Mouse (Mus musculus) kidney, embryonic 16.5 days (tissue): Measurements from ENCODE around the gene Prss45. TPM values are rescaled to one million over a fixed set of nuclear protein-coding genes. Genes with fewer than 3 reads are reported as not detected.
"Not testable (repeated sequence)": the region's sequence is repeated elsewhere in the genome, so short reads cannot be mapped to it uniquely, and the experiment has no call there.

Source experiments
- ATAC-seq: fragments of 200-750 bp; cut with Nextera tagmentation; 2 replicates; pipeline ENCODE4 v1.8.0; 2017; ENCODE audit warnings: moderate TSS enrichment; ENCODE audit not compliant: low FRiP score, low TSS enrichment
- H3K27ac ChIP-seq: fragments of 300-500 bp; sonication (generic); 2 replicates; pipeline ENCODE4 v1.5.1; 2014; ENCODE audit warnings: low read length
- H3K27me3 ChIP-seq: fragments of 300-500 bp; sonication (generic); 2 replicates; pipeline ENCODE4 v1.6.1; 2014; ENCODE audit warnings: low read length, control low read depth, mixed read lengths; ENCODE audit not compliant: insufficient read depth
- H3K36me3 ChIP-seq: fragments of 300-500 bp; sonication (generic); 2 replicates; pipeline ENCODE4 v1.6.1; 2014; ENCODE audit warnings: low read length, control low read depth, mixed read lengths; ENCODE audit not compliant: insufficient read depth
- H3K4me1 ChIP-seq: fragments of 300-500 bp; sonication (generic); 2 replicates; pipeline ENCODE4 v1.6.1; 2014; ENCODE audit warnings: low read length, control low read depth, mixed read lengths; ENCODE audit not compliant: insufficient read depth
- H3K4me2 ChIP-seq: fragments of 300-500 bp; sonication (generic); replicated peaks from 2 replicates; pipeline ENCODE4 v1.6.1; 2014; ENCODE audit warnings: low read depth, low read length
- H3K4me3 ChIP-seq: fragments of 300-500 bp; sonication (generic); 2 replicates; pipeline ENCODE4 v1.5.1; 2014; ENCODE audit warnings: mild to moderate bottlenecking, low read length
- H3K9ac ChIP-seq: fragments of 300-500 bp; sonication (generic); replicated peaks from 2 replicates; pipeline ENCODE4 v1.6.1; 2014; ENCODE audit warnings: low read length
- H3K9me3 ChIP-seq: fragments of 300-500 bp; sonication (generic); 2 replicates; pipeline ENCODE4 v1.6.1; 2016; ENCODE audit warnings: low read length, control low read depth
- WGBS: fragments of 180-500 bp; shearing (Covaris S2); extraction: QIAGEN DNeasy Blood & Tissue Kit; methylation state at CpG from one replicate; pipeline ENCODE4 v1.1.7; 2014; 5-methylcytosine and 5-hydroxymethylcytosine counted together
- polyA plus RNA-seq: library from polyadenylated mRNA; unstranded; fragments of >200 nt; fragmentation: Nextera tagmentation; extraction: Ambion mirVana; gene quantifications from 2 replicates; pipeline ENCODE4 v1.2.1, GENCODE M21; 2015

Gene Prss45
- not detected in 2 replicates for polyA plus RNA-seq

DNA sequence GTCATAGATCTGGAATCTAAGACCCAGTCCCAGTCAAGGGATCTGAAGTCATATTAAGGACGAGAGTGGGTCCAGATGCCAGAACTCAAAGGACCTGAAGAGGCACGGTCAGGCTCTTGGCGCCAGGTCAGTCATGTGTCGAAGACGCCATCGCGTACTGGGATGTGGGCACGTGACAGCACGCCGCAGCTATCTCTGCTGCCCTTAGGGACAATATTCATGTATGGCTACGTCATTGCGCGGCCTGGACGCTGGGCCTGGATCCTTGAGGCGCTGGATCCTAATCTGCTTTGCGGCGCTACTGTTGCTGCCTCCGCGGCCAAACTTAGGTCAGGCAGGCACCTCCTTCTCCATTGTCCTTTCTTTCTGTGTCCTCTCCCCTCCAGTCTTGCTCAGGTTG, at the start of gene Prss45:
Gene Prss45 (plus strand): TSS at position 178 of the 400 bp plus-strand sequence.
- H3K9ac ChIP-seq = no peak within 1 kb of the TSS
- no peaks in the 10 kb centered on the region for H3K9me3 ChIP-seq
- WGBS = 79% methylated on average over 19 of the region's 19 CpGs
- H3K27me3 ChIP-seq = no peaks in the 10 kb centered on the region
- H3K4me3 ChIP-seq = no peak within 1 kb of the TSS
- H3K4me1 ChIP-seq = no peaks in the 10 kb centered on the region
- no peaks in the 10 kb centered on the region for H3K36me3 ChIP-seq
- no peak within 1 kb of the TSS for H3K27ac ChIP-seq
- ATAC-seq = no peak
- H3K4me2 ChIP-seq = no peak within 1 kb of the TSS

DNA sequence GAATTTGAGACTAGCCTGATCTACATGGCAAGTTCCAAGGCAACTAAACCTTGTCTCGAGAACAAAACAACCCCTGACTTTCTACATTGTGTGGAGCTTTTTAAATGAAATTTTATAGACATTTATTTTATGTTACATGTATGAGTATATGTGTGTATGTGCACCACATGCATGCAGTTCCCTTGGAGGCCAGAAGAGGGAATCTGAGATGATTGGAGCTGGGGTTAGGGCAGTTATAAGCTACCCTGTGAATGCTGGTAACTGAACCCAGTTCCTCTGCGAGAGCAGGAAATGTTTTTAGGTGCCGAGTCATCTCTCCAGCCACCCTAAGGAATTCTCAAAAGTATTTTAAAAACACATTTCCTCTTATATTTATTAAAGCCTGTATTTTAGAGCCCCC, 46.2 kb upstream of the Prss45 start:
- no peak overlapping the region for H3K4me2 ChIP-seq
- no peak overlapping the region for H3K27ac ChIP-seq
- H3K9me3 ChIP-seq = no peaks in the 10 kb centered on the region
- no peak overlapping the region for H3K4me3 ChIP-seq
- no peak for ATAC-seq
- 88% methylated on average over 3 of the region's 3 CpGs for WGBS
- no peaks in the 10 kb centered on the region for H3K4me1 ChIP-seq
- H3K27me3 ChIP-seq = no peaks in the 10 kb centered on the region
- H3K36me3 ChIP-seq = no peaks in the 10 kb centered on the region
- H3K9ac ChIP-seq = no peak overlapping the region

DNA sequence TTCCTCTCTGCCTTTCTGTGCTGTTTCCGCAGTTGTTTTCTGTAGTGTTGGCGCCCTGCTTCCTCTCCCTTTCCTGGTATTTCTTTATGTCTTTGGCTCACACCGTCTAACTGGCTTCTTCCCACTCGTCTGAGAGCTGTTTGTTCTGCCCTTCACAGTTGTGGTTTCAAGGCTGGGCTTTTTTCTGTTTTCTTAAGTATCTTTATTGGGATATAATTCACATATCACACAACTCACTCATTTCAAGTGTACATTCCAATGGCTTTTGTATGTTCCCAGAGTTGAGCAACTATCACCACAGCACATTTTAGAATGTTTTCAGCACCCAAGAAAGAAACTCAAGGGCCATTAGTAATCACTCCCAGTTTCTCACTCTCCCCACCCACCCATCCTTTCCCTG, 43.9 kb upstream of the Prss45 start:
- Histone ChIP-seq H3K27me3 (no peaks in the 10 kb centered on the region), H3K4me3 (no peak overlapping the region), H3K36me3 (no peaks in the 10 kb centered on the region), H3K9ac (no peak overlapping the region), H3K9me3 (no peaks in the 10 kb centered on the region), H3K4me1 (no peaks in the 10 kb centered on the region), H3K27ac (no peak overlapping the region), H3K4me2 (no peak overlapping the region)
- 62% methylated on average over 4 of the region's 4 CpGs for WGBS
- ATAC-seq = no peak

DNA sequence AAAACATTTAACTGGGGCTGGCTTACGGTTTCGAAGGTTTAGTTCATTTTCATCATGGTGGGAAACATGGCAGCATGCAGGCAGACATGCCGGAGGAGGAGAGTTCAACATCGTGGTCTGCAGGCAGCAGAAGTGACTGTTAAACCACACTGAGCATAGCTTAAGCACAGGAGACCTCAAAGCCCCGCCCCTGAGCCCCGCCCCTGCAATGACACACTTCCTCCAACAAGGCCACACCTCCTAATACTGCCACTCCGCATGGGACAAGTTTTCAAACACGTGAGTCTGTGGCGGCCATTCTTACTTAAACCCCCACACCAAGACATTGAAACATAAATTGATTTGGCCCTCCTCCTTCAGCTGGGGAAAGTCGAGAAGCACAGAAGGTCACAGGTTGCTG, 37.4 kb upstream of the Prss45 start:
- Histone ChIP-seq H3K4me3 (no peak overlapping the region), H3K4me1 (no peaks in the 10 kb centered on the region), H3K36me3 (no peaks in the 10 kb centered on the region), H3K4me2 (no peak overlapping the region), H3K9ac (no peak overlapping the region), H3K27me3 (no peaks in the 10 kb centered on the region), H3K27ac (no peak overlapping the region), H3K9me3 (no peaks in the 10 kb centered on the region)
- no peak for ATAC-seq
- WGBS = 80% methylated on average over 10 of the region's 10 CpGs

DNA sequence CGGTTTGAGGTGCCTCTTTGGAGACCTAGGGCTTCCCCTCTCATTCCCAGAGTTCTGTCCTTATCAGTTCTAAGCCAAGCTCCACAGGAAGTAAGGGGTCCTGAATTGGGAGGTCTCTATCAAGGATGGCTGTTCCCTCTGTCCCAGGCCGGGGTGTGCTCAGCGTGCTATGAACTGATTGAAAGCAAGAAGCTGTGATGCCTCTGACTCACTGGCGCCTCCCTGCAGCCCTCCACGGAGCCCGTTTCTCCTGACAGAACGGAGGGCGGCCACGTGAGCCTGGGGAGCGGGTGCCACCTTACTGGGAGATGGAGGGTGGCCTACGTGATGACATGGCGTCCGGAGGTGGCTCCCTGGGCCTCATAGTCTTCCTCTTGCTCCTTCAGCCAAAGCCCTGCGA, 36.5 kb upstream of the Prss45 start, which contains the start of gene Prss42:
Gene Prss42 (plus strand): TSS at position 301 of the 400 bp plus-strand sequence.
- ATAC-seq = no peak

DNA sequence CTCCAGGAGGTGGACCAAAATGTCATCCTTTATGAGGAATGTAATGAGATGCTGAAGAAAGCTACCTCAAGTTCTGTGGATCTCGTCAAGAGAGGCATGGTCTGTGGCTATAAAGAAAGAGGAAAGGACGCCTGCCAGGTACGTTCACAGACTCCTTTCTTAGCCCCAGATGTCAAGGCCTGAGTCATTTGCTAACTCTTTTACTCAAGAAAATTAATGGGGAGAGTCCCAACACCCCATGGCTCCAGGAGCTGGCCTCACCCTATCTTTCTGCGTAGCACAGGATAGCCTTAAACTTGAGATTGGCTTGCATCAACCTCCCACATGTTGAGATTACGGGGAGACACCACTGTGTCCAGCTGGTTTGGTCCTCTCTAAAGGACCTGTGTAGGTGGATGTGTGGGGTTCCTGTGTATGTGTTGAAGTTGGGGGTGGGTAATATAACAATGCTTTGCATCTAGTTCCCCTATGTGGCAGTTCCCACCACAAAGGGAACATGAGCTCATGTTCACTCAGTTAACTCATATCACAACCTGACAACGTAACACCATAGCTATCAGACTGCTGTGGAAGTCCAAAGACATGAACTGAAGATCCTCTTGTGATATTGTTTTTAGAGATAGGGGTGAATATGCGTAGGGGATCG, 33.4 kb upstream of the Prss45 start:
- WGBS = 89% methylated on average over 8 of the region's 8 CpGs
- H3K9me3 ChIP-seq = no peaks in the 10 kb centered on the region
- no peaks in the 10 kb centered on the region for H3K4me1 ChIP-seq
- H3K27ac ChIP-seq = no peak overlapping the region
- H3K9ac ChIP-seq = no peak overlapping the region
- no peaks in the 10 kb centered on the region for H3K27me3 ChIP-seq
- no peak overlapping the region for H3K4me2 ChIP-seq
- no peaks in the 10 kb centered on the region for H3K36me3 ChIP-seq
- no peak overlapping the region for H3K4me3 ChIP-seq
- ATAC-seq = no peak

More for the DNA sequence above, 36.5 kb upstream of the Prss45 start, which contains the start of gene Prss42:
- 93% methylated on average over 14 of the region's 14 CpGs for WGBS
- Histone ChIP-seq H3K4me3 (no peak within 1 kb of the TSS), H3K27me3 (no peaks in the 10 kb centered on the region), H3K27ac (no peak within 1 kb of the TSS), H3K4me2 (no peak within 1 kb of the TSS), H3K4me1 (no peaks in the 10 kb centered on the region), H3K36me3 (no peaks in the 10 kb centered on the region), H3K9me3 (no peaks in the 10 kb centered on the region), H3K9ac (no peak within 1 kb of the TSS)

DNA sequence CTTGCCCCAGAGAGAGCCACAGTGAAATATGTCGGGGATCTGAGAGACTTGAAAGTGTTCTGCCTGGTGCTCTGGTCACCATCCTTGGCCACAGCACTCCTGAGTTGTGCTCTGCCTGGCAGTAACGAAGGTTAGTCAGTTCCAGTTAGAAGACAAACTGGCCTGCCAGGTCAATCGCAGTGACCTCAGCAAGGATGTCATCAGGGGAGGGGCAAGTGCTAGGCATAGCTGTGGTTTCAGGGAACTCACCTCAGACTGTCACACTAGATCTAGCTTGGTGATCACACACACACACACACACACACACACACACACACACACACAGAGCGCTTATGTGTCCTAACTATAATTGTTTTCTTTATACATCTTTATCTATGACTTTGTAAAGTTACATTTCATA, 31.1 kb upstream of the Prss45 start:
- Histone ChIP-seq H3K9me3 (no peaks in the 10 kb centered on the region), H3K27me3 (no peaks in the 10 kb centered on the region), H3K27ac (no peak overlapping the region), H3K4me2 (no peak overlapping the region), H3K9ac (no peak overlapping the region), H3K4me3 (no peak overlapping the region), H3K4me1 (no peaks in the 10 kb centered on the region), H3K36me3 (no peaks in the 10 kb centered on the region)
- 62% methylated on average over 4 of the region's 4 CpGs for WGBS
- ATAC-seq = no peak

DNA sequence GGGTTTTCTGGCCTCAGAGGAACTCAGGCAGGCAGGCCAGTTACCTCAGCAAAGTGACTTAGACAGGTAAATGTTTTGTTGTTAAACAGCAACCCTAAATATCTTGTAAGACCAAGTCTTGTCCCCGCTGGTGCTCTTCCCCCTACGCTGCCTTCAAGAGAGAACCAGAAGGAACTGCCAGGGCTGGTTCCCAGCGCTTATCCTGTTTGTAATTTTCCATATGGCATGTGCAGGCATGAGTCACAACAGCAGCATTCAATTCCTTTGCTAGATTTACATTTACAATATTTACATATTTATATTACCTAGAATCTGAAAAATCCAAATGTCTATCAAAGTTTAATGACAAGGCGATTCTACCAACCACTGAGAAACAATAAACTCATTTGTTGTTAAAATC, 24.3 kb upstream of the Prss45 start:
- no peak overlapping the region for H3K9ac ChIP-seq
- no peak overlapping the region for H3K4me2 ChIP-seq
- no peak overlapping the region for H3K27ac ChIP-seq
- H3K4me1 ChIP-seq = no peaks in the 10 kb centered on the region
- H3K36me3 ChIP-seq = no peaks in the 10 kb centered on the region
- no peaks in the 10 kb centered on the region for H3K9me3 ChIP-seq
- H3K4me3 ChIP-seq = no peak overlapping the region
- H3K27me3 ChIP-seq = no peaks in the 10 kb centered on the region
- 81% methylated on average over 4 of the region's 4 CpGs for WGBS
- ATAC-seq = no peak

DNA sequence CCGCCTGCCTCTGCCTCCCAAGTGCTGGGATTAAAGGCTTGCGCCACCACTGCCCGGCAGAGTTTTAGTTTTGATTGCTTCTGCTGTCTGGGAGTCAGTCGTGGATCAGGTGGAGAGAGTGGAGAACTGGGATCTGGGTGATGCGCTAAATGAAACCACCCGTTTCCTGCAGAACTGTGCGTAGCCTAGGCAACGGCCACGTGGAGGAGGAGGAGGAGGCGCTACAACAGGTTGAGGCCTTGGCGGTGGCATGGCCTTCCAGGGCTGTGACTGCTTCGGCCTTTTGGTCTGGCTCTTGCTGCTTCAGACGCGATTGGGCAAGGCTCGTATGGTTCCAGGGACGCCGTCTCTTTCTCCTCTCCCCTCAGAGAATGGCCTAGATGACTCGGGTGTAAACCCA, 20.6 kb upstream of the Prss45 start, which contains the start of gene Prss44:
Gene Prss44 (plus strand): TSS at position 206 of the 400 bp plus-strand sequence.
- Histone ChIP-seq H3K9me3 (no peaks in the 10 kb centered on the region), H3K27ac (no peak within 1 kb of the TSS), H3K4me3 (no peak within 1 kb of the TSS), H3K27me3 (no peaks in the 10 kb centered on the region), H3K36me3 (no peaks in the 10 kb centered on the region), H3K4me1 (no peaks in the 10 kb centered on the region), H3K9ac (no peak within 1 kb of the TSS), H3K4me2 (no peak within 1 kb of the TSS)
- WGBS = 56% methylated on average over 18 of the region's 18 CpGs
- no peak for ATAC-seq

DNA sequence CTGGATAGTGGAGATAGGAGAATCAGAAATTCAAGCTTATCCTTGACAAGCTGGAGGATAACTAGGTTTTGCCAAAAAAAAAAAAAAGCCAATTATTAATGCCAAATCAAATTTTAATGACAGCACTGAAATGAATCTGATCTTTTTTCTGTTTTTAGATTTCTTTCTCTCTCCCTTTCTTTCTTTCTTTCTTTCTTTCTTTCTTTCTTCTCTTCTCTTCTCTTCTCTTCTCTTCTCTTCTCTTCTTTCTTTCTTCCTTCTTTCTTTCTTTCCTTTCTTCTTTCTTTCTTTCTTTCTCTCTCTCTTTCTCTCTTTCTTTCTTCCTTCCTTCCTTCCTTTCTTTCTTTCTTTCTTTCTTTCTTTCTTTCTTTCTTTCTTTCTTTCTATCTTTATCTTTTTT, 13.8 kb upstream of the Prss45 start:
- H3K4me1 ChIP-seq, H3K9ac ChIP-seq, H3K27me3 ChIP-seq, H3K27ac ChIP-seq, ATAC-seq, H3K9me3 ChIP-seq, H3K4me3 ChIP-seq, H3K4me2 ChIP-seq, H3K36me3 ChIP-seq: not testable (repeated sequence)
